Mouse (Mus musculus) kidney, embryonic 15.5 days (tissue): ENCODE measurements at regions not wholly inside any gene's neighbourhood (a gene's known extent, or its start where the extent isn't known, plus 50 kb on each side); places are given as distances from the start of the nearest gene placed in this dataset.
A peak's percentile ranks its signal among the peaks of the same experiment; 100 is the strongest.

Source experiments
- ATAC-seq: fragments of 200-750 bp; cut with Nextera tagmentation; replicated peaks from 2 replicates; pipeline ENCODE4 v1.8.0; 2017; ENCODE audit warnings: moderate TSS enrichment; ENCODE audit not compliant: low FRiP score
- H3K27ac ChIP-seq: fragments of 300-500 bp; sonication (generic); 2 replicates; pipeline ENCODE4 v1.5.1; 2015; ENCODE audit warnings: mild to moderate bottlenecking, inconsistent platforms
- H3K27me3 ChIP-seq: fragments of 300-500 bp; sonication (generic); 2 replicates; pipeline ENCODE4 v1.6.1; 2015; ENCODE audit warnings: inconsistent platforms
- H3K36me3 ChIP-seq: fragments of 300-500 bp; sonication (generic); 2 replicates; pipeline ENCODE4 v1.6.1; 2015; ENCODE audit warnings: inconsistent platforms
- H3K4me1 ChIP-seq: fragments of 300-500 bp; sonication (generic); 2 replicates; pipeline ENCODE4 v1.6.1; 2015; ENCODE audit warnings: inconsistent platforms
- H3K4me2 ChIP-seq: fragments of 300-500 bp; sonication (generic); 2 replicates; pipeline ENCODE4 v1.6.1; 2015; ENCODE audit warnings: moderate library complexity, mild to moderate bottlenecking, inconsistent platforms
- H3K4me3 ChIP-seq: fragments of 300-500 bp; sonication (generic); replicated peaks from 2 replicates; pipeline ENCODE4 v1.5.1; 2015; ENCODE audit warnings: mild to moderate bottlenecking, inconsistent platforms
- H3K9ac ChIP-seq: fragments of 300-500 bp; sonication (generic); 2 replicates; pipeline ENCODE4 v1.6.1; 2015; ENCODE audit warnings: mild to moderate bottlenecking, inconsistent platforms
- H3K9me3 ChIP-seq: fragments of 300-500 bp; sonication (generic); replicated peaks from 2 replicates; pipeline ENCODE4 v1.6.1; 2016; ENCODE audit warnings: inconsistent platforms
- WGBS: fragments of 180-500 bp; shearing (Covaris S2); methylation state at CpG from one replicate; pipeline ENCODE4 v1.1.7; 2015; ENCODE audit warnings: mixed read lengths; 5-methylcytosine and 5-hydroxymethylcytosine counted together

GRCm38 (mm10) chr15:67898959-67899403 is 1398.3 kb upstream of the Lrrc6 start:
- no peaks in the 10 kb centered on the region for H3K27me3 ChIP-seq
- H3K27ac ChIP-seq, result no peak overlapping the region
- H3K4me3 ChIP-seq, result no peak overlapping the region
- no peaks in the 10 kb centered on the region for H3K4me1 ChIP-seq
- no peaks in the 10 kb centered on the region for H3K36me3 ChIP-seq
- H3K9ac ChIP-seq, result no peak overlapping the region
- no peaks in the 10 kb centered on the region for H3K9me3 ChIP-seq
- 61% methylated on average over 3 of the region's 3 CpGs for WGBS
- ATAC-seq, result no peak
- H3K4me2 ChIP-seq, result no peak overlapping the region

GRCm38 (mm10) chr15:67892066-67892465 is 1391.4 kb upstream of the Lrrc6 start:
- WGBS, result 55% methylated on average over 3 of the region's 3 CpGs
- Histone ChIP-seq H3K27me3 (no peaks in the 10 kb centered on the region), H3K9ac (no peak overlapping the region), H3K9me3 (no peaks in the 10 kb centered on the region), H3K27ac (no peak overlapping the region), H3K4me2 (no peak overlapping the region), H3K4me3 (no peak overlapping the region), H3K4me1 (no peaks in the 10 kb centered on the region), H3K36me3 (no peaks in the 10 kb centered on the region)
- no peak for ATAC-seq

DNA sequence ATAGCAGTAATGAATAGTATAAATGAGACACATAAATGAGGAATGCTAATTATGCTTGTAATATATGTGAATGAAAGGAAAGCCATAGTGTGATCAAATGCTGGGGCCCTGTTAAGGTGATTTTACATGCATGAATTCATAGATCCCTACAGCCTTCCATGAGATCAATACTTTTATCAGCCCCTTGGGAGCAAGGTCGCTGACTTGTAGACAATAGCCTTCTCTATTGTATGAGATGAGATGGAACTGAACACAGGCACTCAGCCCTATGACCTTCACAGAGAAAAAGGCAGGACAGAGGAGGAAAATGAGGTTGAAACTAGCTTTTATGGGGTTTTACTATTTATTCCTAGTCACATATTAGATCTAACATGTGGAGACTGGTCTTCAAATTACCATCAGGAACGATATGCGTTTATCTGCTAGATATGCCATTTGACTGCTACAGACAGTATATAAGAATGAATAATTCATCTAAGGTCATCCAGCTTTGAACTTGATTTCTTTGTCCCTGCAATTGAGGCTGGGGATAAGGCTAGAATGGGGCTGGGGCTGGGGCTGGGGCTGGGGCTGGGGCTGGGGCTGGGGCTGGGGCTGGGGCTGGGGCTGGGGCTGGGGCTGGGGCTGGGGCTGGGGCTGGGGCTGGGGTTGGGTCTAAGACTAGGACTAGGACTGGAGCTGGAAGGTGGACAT is 1390.0 kb upstream of the Lrrc6 start:
- H3K4me3 ChIP-seq, result no peak overlapping the region
- WGBS, result 82% methylated on average over 3 of the region's 3 CpGs
- H3K4me2 ChIP-seq, result no peak overlapping the region
- H3K9ac ChIP-seq, result no peak overlapping the region
- no peaks in the 10 kb centered on the region for H3K4me1 ChIP-seq
- H3K36me3 ChIP-seq, result no peaks in the 10 kb centered on the region
- H3K27ac ChIP-seq, result no peak overlapping the region
- no peaks in the 10 kb centered on the region for H3K27me3 ChIP-seq
- no peak for ATAC-seq
- no peaks in the 10 kb centered on the region for H3K9me3 ChIP-seq

DNA sequence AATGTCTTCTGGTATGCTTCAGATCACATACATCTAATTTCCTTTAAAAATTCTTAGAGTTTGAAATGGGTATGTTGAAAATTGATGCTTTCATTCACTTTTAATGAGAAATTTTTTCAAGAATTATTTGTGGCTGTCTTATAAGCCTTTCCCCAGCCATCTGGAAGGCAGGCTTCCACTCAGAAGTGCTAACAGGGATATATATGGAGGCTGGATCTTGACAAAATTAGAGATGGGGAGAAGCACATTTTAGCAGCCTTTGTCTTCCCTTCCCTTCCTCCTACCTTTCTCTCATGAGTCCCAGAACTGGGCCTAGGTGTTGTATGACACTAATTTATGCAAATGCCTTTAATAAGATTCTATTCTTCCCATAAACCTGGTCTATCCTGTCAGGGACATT is 1387.8 kb upstream of the Lrrc6 start:
- Histone ChIP-seq H3K27me3 (no peaks in the 10 kb centered on the region), H3K4me3 (no peak overlapping the region), H3K4me2 (no peak overlapping the region), H3K27ac (no peak overlapping the region), H3K4me1 (no peaks in the 10 kb centered on the region), H3K9ac (no peak overlapping the region), H3K36me3 (no peaks in the 10 kb centered on the region), H3K9me3 (no peaks in the 10 kb centered on the region)
- ATAC-seq, result no peak

DNA sequence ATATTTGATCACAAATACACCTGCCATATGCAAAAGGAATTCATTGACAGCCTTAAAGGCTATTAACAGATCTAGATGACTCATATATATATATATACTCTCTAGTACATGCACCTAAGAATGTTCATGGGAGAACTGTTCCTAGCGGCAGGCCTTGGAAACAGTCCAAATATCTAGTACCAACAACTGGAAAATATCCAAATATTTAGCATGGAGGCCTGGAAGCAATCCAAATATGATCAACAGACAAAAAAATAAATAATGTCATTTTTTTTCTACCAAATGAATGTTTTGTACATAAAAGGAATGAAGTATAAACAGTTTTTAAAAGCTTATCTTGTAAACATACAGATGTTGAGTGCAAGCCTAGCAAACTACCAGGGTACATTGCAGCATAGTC is 1354.6 kb upstream of the Lrrc6 start:
- Histone ChIP-seq H3K9ac (no peak overlapping the region), H3K4me2 (no peak overlapping the region), H3K4me3 (no peak overlapping the region), H3K27ac (no peak overlapping the region), H3K27me3 (no peaks in the 10 kb centered on the region), H3K4me1 (no peaks in the 10 kb centered on the region), H3K36me3 (no peaks in the 10 kb centered on the region), H3K9me3 (no peaks in the 10 kb centered on the region)
- 55% methylated on average over 1 of the region's 1 CpGs for whole genome bisulfite sequencing
- no peak for ATAC-seq

GRCm38 (mm10) chr15:67850118-67850517 is 1349.4 kb upstream of the Lrrc6 start:
- no peak overlapping the region for H3K4me2 ChIP-seq
- no peak overlapping the region for H3K27ac ChIP-seq
- H3K9me3 ChIP-seq, result no peaks in the 10 kb centered on the region
- H3K27me3 ChIP-seq, result no peaks in the 10 kb centered on the region
- H3K36me3 ChIP-seq, result no peaks in the 10 kb centered on the region
- no peaks in the 10 kb centered on the region for H3K4me1 ChIP-seq
- ATAC-seq, result no peak
- WGBS, result 64% methylated on average over 3 of the region's 3 CpGs
- no peak overlapping the region for H3K4me3 ChIP-seq
- no peak overlapping the region for H3K9ac ChIP-seq

GRCm38 (mm10) chr15:67845707-67846106 is 1345.0 kb upstream of the Lrrc6 start:
- H3K36me3 ChIP-seq, result no peaks in the 10 kb centered on the region
- H3K9ac ChIP-seq, result no peak overlapping the region
- H3K4me1 ChIP-seq, result no peaks in the 10 kb centered on the region
- H3K27ac ChIP-seq, result no peak overlapping the region
- ATAC-seq, result no peak
- no peak overlapping the region for H3K4me3 ChIP-seq
- 82% methylated on average over 2 of the region's 2 CpGs for WGBS
- H3K9me3 ChIP-seq, result no peaks in the 10 kb centered on the region
- H3K4me2 ChIP-seq, result no peak overlapping the region
- no peaks in the 10 kb centered on the region for H3K27me3 ChIP-seq

DNA sequence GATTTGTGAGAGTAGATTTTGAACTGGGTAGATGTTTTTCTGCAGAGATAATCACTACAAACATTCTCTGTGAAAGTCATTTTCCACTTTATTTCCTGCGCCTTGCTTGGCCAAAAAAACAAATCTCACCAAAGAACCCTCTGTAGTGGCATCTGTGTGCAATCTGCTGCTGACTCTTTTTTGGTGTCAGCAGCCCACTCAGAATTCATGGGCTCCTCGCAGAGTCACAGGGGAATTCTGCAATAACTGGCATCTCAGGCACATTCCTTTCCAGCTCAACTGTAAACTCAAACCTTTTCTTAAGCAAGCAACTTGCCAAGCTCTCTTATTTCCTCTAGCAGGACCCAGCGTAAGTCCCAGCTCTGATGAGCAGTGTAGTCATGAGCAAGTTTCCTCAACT is 1340.0 kb upstream of the Lrrc6 start:
- Histone ChIP-seq H3K9ac (no peak overlapping the region), H3K27me3 (no peaks in the 10 kb centered on the region), H3K4me3 (no peak overlapping the region), H3K27ac (no peak overlapping the region), H3K9me3 (no peaks in the 10 kb centered on the region), H3K4me1 (no peaks in the 10 kb centered on the region), H3K36me3 (no peaks in the 10 kb centered on the region), H3K4me2 (no peak overlapping the region)
- WGBS, result 78% methylated on average over 3 of the region's 3 CpGs
- no peak for ATAC-seq

DNA sequence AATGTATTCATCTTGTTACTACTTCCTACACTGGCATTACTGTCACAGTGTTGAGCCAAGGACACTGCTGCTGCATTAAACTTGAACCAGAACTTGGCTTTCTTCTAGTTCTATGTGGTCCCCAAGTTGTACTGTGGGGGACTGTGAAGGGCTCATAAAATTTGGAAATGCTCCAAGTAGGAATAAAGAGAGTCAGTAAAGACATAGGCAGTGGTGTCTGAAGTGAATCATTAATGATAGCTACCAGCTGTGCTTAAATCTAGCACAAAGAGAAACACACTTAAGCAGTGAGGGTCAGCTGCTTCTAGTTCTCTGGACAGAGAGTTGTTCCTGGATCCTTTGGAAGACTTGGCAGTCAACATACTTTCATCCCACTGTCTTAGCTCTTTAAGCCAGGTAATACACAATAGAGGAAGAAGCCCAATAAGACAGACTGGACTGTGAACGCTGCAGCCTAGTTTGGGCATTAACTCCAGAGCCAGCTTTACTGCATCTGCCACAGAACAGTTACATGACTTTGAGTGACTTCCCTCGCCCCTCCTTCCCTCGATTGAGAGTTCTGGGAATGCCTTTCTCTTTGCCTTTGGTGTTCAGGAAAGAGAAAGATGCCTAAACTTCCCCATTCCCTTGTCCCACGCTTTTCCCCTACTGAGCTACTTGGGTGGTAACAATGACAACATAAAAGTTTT is 1325.2 kb upstream of the Lrrc6 start:
- H3K36me3 ChIP-seq, result no peaks in the 10 kb centered on the region
- H3K27me3 ChIP-seq, result no peaks in the 10 kb centered on the region
- H3K4me1 ChIP-seq, result no peaks in the 10 kb centered on the region
- 0 out of 2 replicates have a peak, but pooled peaks have one; percentile 58 for ATAC-seq
- no peak overlapping the region for H3K27ac ChIP-seq
- no peak overlapping the region for H3K9ac ChIP-seq
- 64% methylated on average over 4 of the region's 4 CpGs for WGBS
- H3K4me2 ChIP-seq, result no peak overlapping the region
- no peaks in the 10 kb centered on the region for H3K9me3 ChIP-seq
- no peak overlapping the region for H3K4me3 ChIP-seq

GRCm38 (mm10) chr15:67823226-67823625 is 1322.5 kb upstream of the Lrrc6 start:
- no peak for ATAC-seq
- Histone ChIP-seq H3K4me2 (no peak overlapping the region), H3K4me1 (no peaks in the 10 kb centered on the region), H3K9me3 (no peaks in the 10 kb centered on the region), H3K27ac (no peak overlapping the region), H3K9ac (no peak overlapping the region), H3K27me3 (no peaks in the 10 kb centered on the region), H3K36me3 (no peaks in the 10 kb centered on the region), H3K4me3 (no peak overlapping the region)
- 89% methylated on average over 3 of the region's 3 CpGs for WGBS

DNA sequence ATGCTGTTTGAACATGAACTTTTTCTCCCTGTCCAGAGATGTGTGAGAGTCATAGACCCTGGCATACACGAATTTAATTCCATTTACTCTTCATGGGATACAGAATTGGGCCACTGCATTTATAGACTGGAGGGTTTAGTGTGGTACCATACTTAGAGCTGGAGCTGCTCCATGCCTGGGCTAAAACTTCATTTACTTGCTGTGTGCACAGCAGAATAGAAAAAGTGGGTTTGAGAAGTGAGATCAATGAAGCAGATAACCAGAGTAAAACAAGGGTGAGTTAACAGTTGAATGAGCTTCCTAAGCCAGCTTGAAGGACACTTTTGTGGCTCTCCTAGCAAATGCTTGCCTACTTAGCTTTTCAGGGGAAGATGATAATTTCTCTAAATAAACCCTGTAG is 1299.2 kb upstream of the Lrrc6 start:
- ATAC-seq, result peak; percentile 83

GRCm38 (mm10) chr15:67795578-67795977 is 1294.9 kb upstream of the Lrrc6 start:
- 72% methylated on average over 2 of the region's 2 CpGs for WGBS
- Histone ChIP-seq H3K4me1 (0 out of 2 replicates have a peak, but pooled peaks cover 4% of the 10 kb centered on the region), H3K9me3 (no peaks in the 10 kb centered on the region), H3K36me3 (no peaks in the 10 kb centered on the region), H3K9ac (no peak overlapping the region), H3K27me3 (no peaks in the 10 kb centered on the region), H3K4me2 (no peak overlapping the region), H3K4me3 (no peak overlapping the region), H3K27ac (no peak overlapping the region)
- no peak for ATAC-seq

More for the DNA sequence above, 1299.2 kb upstream of the Lrrc6 start:
- Histone ChIP-seq H3K4me1 (0 out of 2 replicates have a peak, but pooled peaks cover 4% of the 10 kb centered on the region), H3K9me3 (no peaks in the 10 kb centered on the region), H3K27me3 (no peaks in the 10 kb centered on the region), H3K36me3 (no peaks in the 10 kb centered on the region), H3K4me2 (no peak overlapping the region), H3K27ac (peak overlapping the region; percentile 62; the same call in 1 of the 2 replicates), H3K4me3 (no peak overlapping the region), H3K9ac (no peak overlapping the region)
- WGBS, result 53% methylated on average over 1 of the region's 1 CpGs
